Mouse (Mus musculus) liver, adult 2 months (tissue): ENCODE measurements around the gene Olfr70.

Experiments
- CTCF ChIP-seq: fragments of 200-500 bp; IDR thresholded peaks from 2 replicates; pipeline ENCODE4 v1.5.1; 2011; ENCODE audit warnings: low read depth, low read length, control low read depth
- POLR2A ChIP-seq: fragments of 200-500 bp; IDR thresholded peaks from 2 replicates; pipeline ENCODE4 v1.6.1; 2011; ENCODE audit warnings: low read length, control low read depth; ENCODE audit not compliant: insufficient read depth; ENCODE audit errors: extremely low read depth

DNA sequence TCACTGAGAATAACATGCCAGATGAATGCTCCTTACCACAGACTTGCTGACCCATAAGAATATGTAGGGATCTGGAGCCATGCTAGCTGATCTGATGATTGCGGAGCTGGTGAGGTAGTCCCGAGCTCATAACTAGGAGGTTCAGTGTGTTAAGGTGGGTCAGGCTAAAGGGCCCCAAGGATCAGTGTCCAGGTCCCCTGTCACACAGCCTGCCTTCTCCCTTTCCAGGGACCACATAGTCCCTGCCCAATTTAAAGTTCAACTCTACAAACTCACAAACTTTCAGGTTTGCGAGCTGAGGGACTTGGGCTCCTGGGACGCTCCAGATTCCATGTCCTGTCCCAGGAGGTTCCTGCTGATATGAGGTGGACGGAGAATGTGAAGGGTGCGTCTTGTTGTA, at the start of gene Olfr70:
- TF ChIP-seq CTCF (no peak), POLR2A (no peak)
